Mouse (Mus musculus) cerebellum, adult 2 months (tissue): ENCODE measurements around the gene Epgn.

ENCODE experiments used
- CTCF ChIP-seq: fragments of 200-500 bp; IDR thresholded peaks from 2 replicates; pipeline ENCODE4 v1.5.1; 2011; ENCODE audit warnings: low read depth, mild to moderate bottlenecking, control low read depth, low read length, moderate library complexity, borderline replicate concordance; ENCODE audit not compliant: insufficient read depth
- POLR2A ChIP-seq: fragments of 200-500 bp; IDR thresholded peaks from 2 replicates; pipeline ENCODE4 v1.6.1; 2011; ENCODE audit warnings: low read length, control low read depth, borderline replicate concordance; ENCODE audit not compliant: insufficient read depth

DNA sequence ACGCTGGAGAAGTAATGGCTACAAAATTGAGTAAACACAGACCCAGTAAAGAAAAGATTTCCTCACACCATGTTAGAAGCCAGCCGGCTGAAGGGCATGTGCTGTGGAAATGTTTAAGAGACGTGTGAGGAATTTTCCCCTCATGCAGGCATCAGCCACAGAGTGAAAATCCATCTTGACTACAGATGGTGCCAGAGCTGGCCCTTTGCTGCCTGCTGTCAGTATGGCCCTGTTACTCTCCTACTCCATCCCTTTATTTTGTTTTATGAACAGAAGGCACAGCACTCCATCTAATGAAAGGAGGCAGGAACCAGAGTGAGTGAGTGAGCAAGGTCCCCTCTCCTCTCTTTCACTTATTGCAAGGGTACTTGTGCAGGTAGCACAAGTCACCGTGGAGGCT lies 45.1 kb downstream of the Epgn start:
- no peak for TF ChIP-seq POLR2A
- TF ChIP-seq CTCF, result no peak
